Comparison of ENCODE assay signal across 8 mouse cellular contexts in the genomic region with DNA sequence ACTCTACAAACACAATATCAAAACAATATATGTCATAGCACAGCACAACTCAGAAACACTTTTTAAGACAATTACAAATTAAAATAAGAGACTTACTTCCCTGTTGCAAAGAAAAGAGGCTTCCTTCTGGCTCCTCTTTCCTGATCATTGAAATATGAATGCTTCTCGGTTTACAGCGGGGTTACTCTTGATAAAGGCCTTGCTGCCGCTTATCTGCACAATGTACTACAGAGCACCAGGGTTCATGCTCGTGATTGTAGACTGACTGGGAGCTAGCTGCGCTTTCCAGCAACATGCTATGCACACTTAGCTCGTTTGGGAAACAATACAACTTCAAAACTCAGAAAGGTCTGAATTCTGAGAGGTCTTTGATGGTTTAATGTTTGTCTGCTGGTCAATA. TPM values are rescaled to one million over a fixed set of nuclear protein-coding genes. Genes with fewer than 3 reads are reported as not detected.
DNase-seq lines count a peak whose midpoint lies in the region; ATAC-seq and TF ChIP-seq lines count a peak whose summit lies in the region.

No protein-coding gene starts in this region.

- no peak for DNase-seq in heart, postnatal 25 days (ENCODE audit: low spot score)
- peak; percentile 71 for DNase-seq in MEL (ENCODE audit: low read depth, low spot score)
- DNase-seq in hindbrain, embryonic 14.5 days (ENCODE audit: low spot score) = no peak
- DNase-seq in T-cell, adult 2 months (ENCODE audit: low spot score) = no peak
- no peak for DNase-seq in cerebellum, postnatal 10 days
- no peak for DNase-seq in cerebellum, postnatal 4 days (ENCODE audit: low spot score in 2 of 2)

- H3K27ac ChIP-seq in heart, embryonic 12.5 days (ENCODE audit: poor library complexity, severe bottlenecking) = no peak overlapping the region
- H3K27ac ChIP-seq in MEL (ENCODE audit: control insufficient read depth, low read depth, low read length) = peak overlapping the region; percentile 94
- H3K27ac ChIP-seq in hindbrain, embryonic 14.5 days = no peak overlapping the region

- no peak overlapping the region for H3K9ac ChIP-seq in heart, embryonic 12.5 days
- peak overlapping the region; percentile 67 for H3K9ac ChIP-seq in MEL (ENCODE audit: control insufficient read depth, low read depth, low read length, poor library complexity, severe bottlenecking)
- no peak overlapping the region for H3K9ac ChIP-seq in hindbrain, embryonic 14.5 days

- peak overlapping the region; percentile 45 for H3K4me2 ChIP-seq in heart, embryonic 12.5 days
- peak overlapping the region; percentile 38 for H3K4me2 ChIP-seq in hindbrain, embryonic 14.5 days (replicated peaks)

- peaks cover 6% of the 10 kb centered on the region for H3K79me2 ChIP-seq in MEL (ENCODE audit: control insufficient read depth, insufficient read depth, low read length, poor library complexity)

- no peaks in the 10 kb centered on the region for H3K9me3 ChIP-seq in heart, embryonic 12.5 days (replicated peaks)
- H3K9me3 ChIP-seq in MEL (replicated peaks; ENCODE audit: insufficient read depth, low read length) = no peaks in the 10 kb centered on the region
- no peaks in the 10 kb centered on the region for H3K9me3 ChIP-seq in hindbrain, embryonic 14.5 days (ENCODE audit: control insufficient read depth, low read length)

- no peak for TF ChIP-seq CTCF in MEL (IDR thresholded peaks at IDR 0.05 in 2 of 3, conservative IDR thresholded peaks at IDR 0.05 in 1 of 3; ENCODE audit: control insufficient read depth in 1 of 3, insufficient read depth in 1 of 3, low read depth in 2 of 3, low read length in 3 of 3, poor library complexity in 1 of 3, severe bottlenecking in 1 of 3)

- peak in 1 of 2 experiments; percentile 32; a peak in 2 of 4 replicates for TF ChIP-seq EP300 in MEL (IDR thresholded peaks at IDR 0.05; ENCODE audit: low read depth in 1 of 2, low read length in 2 of 2)

- peak overlapping the region; percentile 17 for H3K4me3 ChIP-seq in heart, embryonic 12.5 days
- peak overlapping the region; percentile 33 to 59 for H3K4me3 ChIP-seq in MEL (ENCODE audit: control insufficient read depth in 1 of 2, insufficient read depth in 1 of 2, low read depth in 2 of 2, low read length in 2 of 2)
- no peak overlapping the region for H3K4me3 ChIP-seq in hindbrain, embryonic 14.5 days (replicated peaks; ENCODE audit: low read length)

- TF ChIP-seq RAD21 in MEL (IDR thresholded peaks at IDR 0.05; ENCODE audit: low read depth, low read length) = no peak

- no peaks in the 10 kb centered on the region for H3K27me3 ChIP-seq in heart, embryonic 12.5 days (replicated peaks)
- no peaks in the 10 kb centered on the region for H3K27me3 ChIP-seq in MEL (ENCODE audit: control insufficient read depth in 1 of 2, insufficient read depth in 2 of 2, low read length in 2 of 2)
- no peaks in the 10 kb centered on the region for H3K27me3 ChIP-seq in hindbrain, embryonic 14.5 days (ENCODE audit: control insufficient read depth, insufficient read depth, low read length)

- no peak for ATAC-seq in heart, embryonic 12.5 days (ENCODE audit: insufficient number of reproducible peaks, low FRiP score)
- ATAC-seq in hindbrain, embryonic 14.5 days (ENCODE audit: low FRiP score) = no peak
- peak; percentile 23 for ATAC-seq in megakaryocyte progenitor cell, adult 5-6 weeks (replicated peaks; ENCODE audit: poor library complexity)

- peaks cover 15% of the 10 kb centered on the region for H3K4me1 ChIP-seq in heart, embryonic 12.5 days (replicated peaks)
- H3K4me1 ChIP-seq in MEL (ENCODE audit: control insufficient read depth in 1 of 2, insufficient read depth in 2 of 2, low read length in 2 of 2) = peaks cover 0 to 14% of the 10 kb centered on the region in 2 experiments; a peak in 2 of 4 replicates
- peaks cover 7% of the 10 kb centered on the region; the same call in 1 of the 2 replicates for H3K4me1 ChIP-seq in hindbrain, embryonic 14.5 days (replicated peaks; ENCODE audit: control insufficient read depth, insufficient read depth, low read length)

- no peak for TF ChIP-seq POLR2A in MEL (IDR thresholded peaks at IDR 0.05; ENCODE audit: control insufficient read depth in 1 of 2, insufficient read depth in 1 of 2, low read depth in 1 of 2, low read length in 2 of 2, poor library complexity in 1 of 2)

- intact Hi-C loops in heart, postnatal 25 days (cut with DNase I) = loop anchor here (5.0 kb wide), 2 partner anchors 70 to 240 kb away; no protein-coding TSS in a partner anchor

- peaks cover 3% of the 10 kb centered on the region; the same call in 1 of the 2 replicates for H3K36me3 ChIP-seq in heart, embryonic 12.5 days
- H3K36me3 ChIP-seq in MEL (ENCODE audit: control insufficient read depth in 1 of 2, insufficient read depth in 2 of 2, low read length in 2 of 2) = peaks cover 0 to 18% of the 10 kb centered on the region in 2 experiments; a peak in 2 of 4 replicates
- H3K36me3 ChIP-seq in hindbrain, embryonic 14.5 days (replicated peaks; ENCODE audit: control insufficient read depth, insufficient read depth) = no peaks in the 10 kb centered on the region

- WGBS in heart, embryonic 12.5 days = 34% methylated on average over 6 of the region's 6 CpGs
- 58% methylated on average over 6 of the region's 6 CpGs for WGBS in hindbrain, embryonic 14.5 days

TF ChIP-seq in MEL, 35 proteins besides CTCF, POLR2A, EP300 and RAD21 (continues in another document):
- TF ChIP-seq E2F4 (IDR thresholded peaks at IDR 0.05; ENCODE audit: borderline replicate concordance, low read depth, low read length) (no peak), MAFK (IDR thresholded peaks at IDR 0.05; ENCODE audit: borderline replicate concordance, low read depth, low read length) (no peak), MYC (IDR thresholded peaks at IDR 0.05; ENCODE audit: low read depth, low read length) (0 out of 2 replicates have a peak, but pooled peaks have one; percentile 41), TCF12 (IDR thresholded peaks at IDR 0.05; ENCODE audit: low read depth, low read length) (peak; percentile 15; the same call in 1 of the 2 replicates), GATA1 (IDR thresholded peaks at IDR 0.05; ENCODE audit: low read depth, low read length) (peak; percentile 71), BHLHE40 (IDR thresholded peaks at IDR 0.05; ENCODE audit: borderline replicate concordance, low read depth, low read length) (peak; percentile 44; the same call in 1 of the 2 replicates), RCOR1 (IDR thresholded peaks at IDR 0.05; ENCODE audit: low read depth, low read length) (peak; percentile 57), ZKSCAN1 (IDR thresholded peaks at IDR 0.05; ENCODE audit: low read depth, low read length) (0 out of 2 replicates have a peak, but pooled peaks have one; percentile 75), CHD2 (IDR thresholded peaks at IDR 0.05; ENCODE audit: low read length) (no peak)

RNA-seq across cellular contexts. Expression of gene Nfatc2ip, which starts 0.7 kb away (rescaled TPM):
- 1.7 and 2.2 TPM in 2 replicates for polyA plus RNA-seq in heart, embryonic 12.5 days (2016; fragmentation: Nextera tagmentation; extraction: Ambion mirVana)
- total RNA-seq in heart, postnatal 25 days (2021) = 1 to 10 TPM; 4.5 to 5.4 TPM
- total RNA-seq in MEL (2012; rRNA removed) = 6.3 and 7.9 TPM in 2 replicates
- polyA plus RNA-seq in MEL (2012; ENCODE audit: insufficient read depth in 1 of 2, insufficient read length in 2 of 2, low read depth in 1 of 2, low replicate concordance in 2 of 2, missing spikeins in 1 of 2) = 10 to 100 TPM in 1 of 2 experiments, not detected in 1; 13.0 TPM
- 3.9 and 4.0 TPM in 2 replicates for polyA plus RNA-seq in hindbrain, embryonic 14.5 days (2014; fragmentation: Nextera tagmentation; extraction: Ambion mirVana)
- total RNA-seq in megakaryocyte progenitor cell, adult 5-6 weeks (2015) = 11.4 and 12.2 TPM in 2 replicates
- total RNA-seq in megakaryocyte progenitor cell, adult 5-6 weeks (2017) = 14.9 and 15.3 TPM in 2 replicates

RNA-seq across cellular contexts. Expression of gene Cd19, which starts 17.5 kb away (rescaled TPM):
- not detected in 2 replicates for polyA plus RNA-seq in heart, embryonic 12.5 days (2016; fragmentation: Nextera tagmentation; extraction: Ambion mirVana)
- 1 to 10 TPM in 1 of 2 experiments, under 1 TPM in 1; 0.70 to 1.4 TPM for total RNA-seq in heart, postnatal 25 days (2021)
- not detected in 2 replicates for total RNA-seq in MEL (2012; rRNA removed)
- not detected for polyA plus RNA-seq in MEL (2012; ENCODE audit: insufficient read depth in 1 of 2, insufficient read length in 2 of 2, low read depth in 1 of 2, low replicate concordance in 2 of 2, missing spikeins in 1 of 2)
- polyA plus RNA-seq in hindbrain, embryonic 14.5 days (2014; fragmentation: Nextera tagmentation; extraction: Ambion mirVana) = not detected in 2 replicates
- total RNA-seq in megakaryocyte progenitor cell, adult 5-6 weeks (2015) = not detected in 2 replicates
- total RNA-seq in megakaryocyte progenitor cell, adult 5-6 weeks (2017) = not detected in 2 replicates

RNA-seq across cellular contexts. Expression of gene Spns1, which starts 20.0 kb away (rescaled TPM):
- polyA plus RNA-seq in heart, embryonic 12.5 days (2016; fragmentation: Nextera tagmentation; extraction: Ambion mirVana) = 45.1 TPM in 2 replicates
- total RNA-seq in heart, postnatal 25 days (2021) = 10 to 100 TPM; 33.0 to 34.6 TPM
- 28.9 and 33.3 TPM in 2 replicates for total RNA-seq in MEL (2012; rRNA removed)
- polyA plus RNA-seq in MEL (2012; ENCODE audit: insufficient read depth in 1 of 2, insufficient read length in 2 of 2, low read depth in 1 of 2, low replicate concordance in 2 of 2, missing spikeins in 1 of 2) = 10 to 100 TPM in 1 of 2 experiments, not detected in 1; 81.6 TPM
- polyA plus RNA-seq in hindbrain, embryonic 14.5 days (2014; fragmentation: Nextera tagmentation; extraction: Ambion mirVana) = 64.5 and 67.9 TPM in 2 replicates
- total RNA-seq in megakaryocyte progenitor cell, adult 5-6 weeks (2015) = 8.3 and 8.4 TPM in 2 replicates
- total RNA-seq in megakaryocyte progenitor cell, adult 5-6 weeks (2017) = 8.4 and 16.2 TPM in 2 replicates

RNA-seq across cellular contexts. Expression of gene Lat, which starts 27.9 kb away (rescaled TPM):
- polyA plus RNA-seq in heart, embryonic 12.5 days (2016; fragmentation: Nextera tagmentation; extraction: Ambion mirVana) = 3.4 and 3.8 TPM in 2 replicates
- total RNA-seq in heart, postnatal 25 days (2021) = under 1 TPM; 0.67 to 0.91 TPM
- total RNA-seq in MEL (2012; rRNA removed) = 0.62 and 0.75 TPM in 2 replicates
- polyA plus RNA-seq in MEL (2012; ENCODE audit: insufficient read depth in 1 of 2, insufficient read length in 2 of 2, low read depth in 1 of 2, low replicate concordance in 2 of 2, missing spikeins in 1 of 2) = 1 to 10 TPM in 1 of 2 experiments, not detected in 1; 1.2 TPM
- 0.77 and 0.78 TPM in 2 replicates for polyA plus RNA-seq in hindbrain, embryonic 14.5 days (2014; fragmentation: Nextera tagmentation; extraction: Ambion mirVana)
- total RNA-seq in megakaryocyte progenitor cell, adult 5-6 weeks (2015) = 0.35 and 2.8 TPM in 2 replicates
- 1.0 and 1.6 TPM in 2 replicates for total RNA-seq in megakaryocyte progenitor cell, adult 5-6 weeks (2017)

RNA-seq across cellular contexts. Expression of gene Rabep2, which starts 31.3 kb away (rescaled TPM):
- 23.3 and 23.9 TPM in 2 replicates for polyA plus RNA-seq in heart, embryonic 12.5 days (2016; fragmentation: Nextera tagmentation; extraction: Ambion mirVana)
- 1 to 10 TPM; 4.6 to 4.9 TPM for total RNA-seq in heart, postnatal 25 days (2021)
- 12.9 and 15.2 TPM in 2 replicates for total RNA-seq in MEL (2012; rRNA removed)
- polyA plus RNA-seq in MEL (2012; ENCODE audit: insufficient read depth in 1 of 2, insufficient read length in 2 of 2, low read depth in 1 of 2, low replicate concordance in 2 of 2, missing spikeins in 1 of 2) = 10 to 100 TPM in 1 of 2 experiments, not detected in 1; 16.2 TPM
- 18.9 and 20.2 TPM in 2 replicates for polyA plus RNA-seq in hindbrain, embryonic 14.5 days (2014; fragmentation: Nextera tagmentation; extraction: Ambion mirVana)
- total RNA-seq in megakaryocyte progenitor cell, adult 5-6 weeks (2015) = 4.0 and 4.9 TPM in 2 replicates
- total RNA-seq in megakaryocyte progenitor cell, adult 5-6 weeks (2017) = 12.9 and 19.5 TPM in 2 replicates
